In genomic region chr19:28834798-28835499, GRCm38 (mm10) we compare ENCODE assay signal across 9 mouse cellular contexts. TPM values are rescaled to one million over a fixed set of nuclear protein-coding genes. Genes with fewer than 3 reads are reported as not detected.
DNase-seq lines count a peak whose midpoint lies in the region; ATAC-seq lines count a peak whose summit lies in the region.
"Had no signal": no experiment of that assay in that cellular context is flagged by ENCODE, and none has a peak within 500 bp of the region (broad histone marks: within the 10 kb centered on the region; RNA-seq: fewer than 3 reads in every experiment).

Slc1a1 (plus strand) TSS chr19:28835049.

- intact Hi-C loops in heart, postnatal 10 days (cut with DNase I) = no loop called here

- peak; percentile 31 for DNase-seq in urinary bladder, postnatal 14 days (ENCODE audit: low spot score)
- no peak for DNase-seq in urinary bladder, postnatal 4 days (ENCODE audit: low spot score in 2 of 2)
- DNase-seq in heart, postnatal 10 days = peak; percentile 26 to 40
- DNase-seq in large intestine, adult 2 months (ENCODE audit: low read depth, low spot score) = peak; percentile 35
- no peak for DNase-seq in liver, embryonic 13.5 days
- DNase-seq in neural tube, embryonic 11.5 days (ENCODE audit: low spot score) = peak; percentile 82
- peak; percentile 18 to 26 for DNase-seq in thymus, postnatal 36 days

- peak within 1 kb of the TSS; percentile 61 for H3K9ac ChIP-seq in forebrain, embryonic 12.5 days
- no peak within 1 kb of the TSS for H3K9ac ChIP-seq in liver, embryonic 13.5 days
- H3K9ac ChIP-seq in neural tube, embryonic 11.5 days (ENCODE audit: low read length) = peak within 1 kb of the TSS; percentile 52

- peaks cover 36% of the 10 kb centered on the region for H3K27me3 ChIP-seq in forebrain, embryonic 12.5 days
- H3K27me3 ChIP-seq in liver, embryonic 13.5 days = peaks cover 41% of the 10 kb centered on the region
- H3K27me3 ChIP-seq in neural tube, embryonic 11.5 days (ENCODE audit: control insufficient read depth, insufficient read depth, low read length) = peaks cover 10% of the 10 kb centered on the region; the same call in 1 of the 2 replicates

- H3K4me2 ChIP-seq in forebrain, embryonic 12.5 days = peak within 1 kb of the TSS; percentile 95
- peak within 1 kb of the TSS; percentile 67 for H3K4me2 ChIP-seq in liver, embryonic 13.5 days
- H3K4me2 ChIP-seq in neural tube, embryonic 11.5 days (ENCODE audit: low read depth) = peak within 1 kb of the TSS; percentile 97

- no peaks in the 10 kb centered on the region for H3K36me3 ChIP-seq in forebrain, embryonic 12.5 days (replicated peaks)
- no peaks in the 10 kb centered on the region for H3K36me3 ChIP-seq in liver, embryonic 13.5 days
- H3K36me3 ChIP-seq in neural tube, embryonic 11.5 days (ENCODE audit: control insufficient read depth, insufficient read depth, low read length) = no peaks in the 10 kb centered on the region
- H3K36me3 ChIP-seq: G1E had no signal

- H3K4me3 ChIP-seq in forebrain, embryonic 12.5 days (replicated peaks) = peak within 1 kb of the TSS; percentile 57
- H3K4me3 ChIP-seq in liver, embryonic 13.5 days (replicated peaks) = peak within 1 kb of the TSS; percentile 48
- H3K4me3 ChIP-seq in neural tube, embryonic 11.5 days (ENCODE audit: low read depth, low read length) = peak within 1 kb of the TSS; percentile 55

- no peaks in the 10 kb centered on the region for H3K9me3 ChIP-seq in forebrain, embryonic 12.5 days
- no peaks in the 10 kb centered on the region for H3K9me3 ChIP-seq in liver, embryonic 13.5 days (replicated peaks)
- no peaks in the 10 kb centered on the region for H3K9me3 ChIP-seq in neural tube, embryonic 11.5 days (ENCODE audit: control insufficient read depth, low read length)
- H3K9me3 ChIP-seq: G1E had no signal

- H3K4me1 ChIP-seq in forebrain, embryonic 12.5 days = peaks cover 4% of the 10 kb centered on the region; the same call in 1 of the 2 replicates
- peaks cover 7% of the 10 kb centered on the region for H3K4me1 ChIP-seq in liver, embryonic 13.5 days (replicated peaks)
- H3K4me1 ChIP-seq in neural tube, embryonic 11.5 days (ENCODE audit: control insufficient read depth, insufficient read depth, low read length) = peaks cover 5% of the 10 kb centered on the region

- peak; percentile 88 for ATAC-seq in forebrain, embryonic 12.5 days (ENCODE audit: low FRiP score)
- no peak for ATAC-seq in liver, embryonic 13.5 days (ENCODE audit: low read depth)
- peak; percentile 76 for ATAC-seq in neural tube, embryonic 11.5 days (ENCODE audit: insufficient read depth, low FRiP score, low TSS enrichment)

- no peak within 1 kb of the TSS for H3K27ac ChIP-seq in forebrain, embryonic 12.5 days
- H3K27ac ChIP-seq in liver, embryonic 13.5 days = no peak within 1 kb of the TSS
- no peak within 1 kb of the TSS for H3K27ac ChIP-seq in neural tube, embryonic 11.5 days (ENCODE audit: low read depth, low read length)

- 1% methylated on average over 54 of the region's 68 CpGs for WGBS in forebrain, embryonic 12.5 days
- WGBS in large intestine, adult 2 months = under 1% methylated on average over 68 of the region's 68 CpGs
- 1% methylated on average over 68 of the region's 68 CpGs for WGBS in liver, embryonic 13.5 days (ENCODE audit: insufficient replicate concordance)
- WGBS in neural tube, embryonic 11.5 days = under 1% methylated on average over 68 of the region's 68 CpGs

RNA-seq across cellular contexts. Expression of gene Slc1a1, which starts in this region (rescaled TPM):
- polyA plus RNA-seq in forebrain, embryonic 12.5 days (2016; fragmentation: Nextera tagmentation; extraction: Ambion mirVana) = 2.4 and 2.8 TPM in 2 replicates
- total RNA-seq in heart, postnatal 10 days (2021) = under 1 TPM; 0.45 to 0.89 TPM
- polyA plus RNA-seq in large intestine, adult 2 months (2012; rRNA removed) = 41.5 and 42.0 TPM in 2 replicates
- 0.07 TPM in 2 replicates for polyA plus RNA-seq in liver, embryonic 13.5 days (2015; fragmentation: Nextera tagmentation; extraction: Ambion mirVana)
- polyA plus RNA-seq in neural tube, embryonic 11.5 days (2014; fragmentation: Nextera tagmentation; extraction: Ambion mirVana) = 1.5 and 1.7 TPM in 2 replicates
- polyA plus RNA-seq: G1E had no signal

Comparison
In these comparisons a context has a peak if more than half of its experiments do, and no peak if none do; other contexts are left out.
1. RNA of gene Slc1a1 (polyA plus RNA-seq): 41.5 to 42.0 TPM in large intestine, adult 2 months; 2.4 to 2.8 TPM in forebrain, embryonic 12.5 days, 1.5 to 1.7 TPM in neural tube, embryonic 11.5 days and 0.07 TPM in liver, embryonic 13.5 days; every median in the first group is over 10 times any median in the second.
2. DNase-seq: peak in urinary bladder, postnatal 14 days (single experiment), large intestine, adult 2 months (single experiment), neural tube, embryonic 11.5 days (single experiment) and thymus, postnatal 36 days (2 of 2); none in urinary bladder, postnatal 4 days (0 of 2) and liver, embryonic 13.5 days (single experiment).
3. Peak in DNase-seq in heart, postnatal 10 days; RNA of the gene not detected or under 1 TPM.
4. Peak in every context shown above with its lines, with median percentiles within 50 percentile points of each other: H3K4me2 ChIP-seq and H3K4me3 ChIP-seq.